Mouse (Mus musculus) forebrain, embryonic 11.5 days (tissue): ENCODE results near the gene Tmem104. TPM values are rescaled to one million over a fixed set of nuclear protein-coding genes. Genes with fewer than 3 reads are reported as not detected.
A peak's percentile ranks its signal among the peaks of the same experiment; 100 is the strongest.

ENCODE experiments used
- ATAC-seq: fragments of 200-750 bp; cut with Nextera tagmentation; replicated peaks from 2 replicates; pipeline ENCODE4 v1.8.0; 2017; ENCODE audit warnings: moderate TSS enrichment; ENCODE audit not compliant: low FRiP score
- DNase-seq: peaks from one replicate; pipeline ENCODE4 v3.0.0-alpha.2; 2017; ENCODE audit warnings: low spot score
- H3K27ac ChIP-seq: fragments of 300-500 bp; sonication (generic); 2 replicates; pipeline ENCODE4 v1.5.1; 2014; ENCODE audit warnings: low read depth, low read length
- H3K27me3 ChIP-seq: fragments of 300-500 bp; sonication (generic); 2 replicates; pipeline ENCODE4 v1.6.1; 2014; ENCODE audit warnings: mild to moderate bottlenecking, low read length, mixed read lengths; ENCODE audit not compliant: control insufficient read depth, insufficient read depth
- H3K36me3 ChIP-seq: fragments of 300-500 bp; sonication (generic); 2 replicates; pipeline ENCODE4 v1.6.1; 2014; ENCODE audit warnings: mild to moderate bottlenecking, low read length, moderate library complexity, mixed read lengths; ENCODE audit not compliant: control insufficient read depth, insufficient read depth
- H3K4me1 ChIP-seq: fragments of 300-500 bp; sonication (generic); replicated peaks from 2 replicates; pipeline ENCODE4 v1.6.1; 2014; ENCODE audit warnings: low read length, mixed read lengths; ENCODE audit not compliant: control insufficient read depth, insufficient read depth
- H3K4me2 ChIP-seq: fragments of 300-500 bp; sonication (generic); 2 replicates; pipeline ENCODE4 v1.6.1; 2014; ENCODE audit warnings: low read depth, mild to moderate bottlenecking, low read length, moderate library complexity, mixed read lengths; ENCODE audit not compliant: severe bottlenecking
- H3K4me3 ChIP-seq: fragments of 300-500 bp; sonication (generic); 2 replicates; pipeline ENCODE4 v1.5.1; 2014; ENCODE audit warnings: low read depth, low read length
- H3K9ac ChIP-seq: fragments of 300-500 bp; sonication (generic); 2 replicates; pipeline ENCODE4 v1.6.1; 2014; ENCODE audit warnings: low read length
- H3K9me3 ChIP-seq: fragments of 300-500 bp; sonication (generic); 2 replicates; pipeline ENCODE4 v1.6.1; 2016; ENCODE audit warnings: low read length, mixed read lengths; ENCODE audit not compliant: control insufficient read depth
- WGBS: fragments of 180-500 bp; shearing (Covaris S2); extraction: QIAGEN DNeasy Blood & Tissue Kit; methylation state at CpG from one replicate; pipeline ENCODE4 v1.1.7; 2014; 5-methylcytosine and 5-hydroxymethylcytosine counted together
- polyA plus RNA-seq: library from polyadenylated mRNA; unstranded; fragments of >200 nt; fragmentation: Nextera tagmentation; extraction: Ambion mirVana; gene quantifications from 2 replicates; pipeline ENCODE4 v1.2.1, GENCODE M21; 2014

The Tmem104 gene
- polyA plus RNA-seq, 1 experiment from 2014 or later: 9.2 TPM

- WGBS: 15% methylated on average over 12 of the region's 12 CpGs
- no peak for ATAC-seq
- Histone ChIP-seq H3K27me3 (no peaks in the 10 kb centered on the region), H3K9ac (peak within 1 kb of the TSS; percentile 57), H3K4me3 (peak within 1 kb of the TSS; percentile 42), H3K4me2 (peak within 1 kb of the TSS; percentile 74), H3K4me1 (peaks cover 4% of the 10 kb centered on the region; the same call in 1 of the 2 replicates), H3K36me3 (no peaks in the 10 kb centered on the region), H3K27ac (peak within 1 kb of the TSS; percentile 46; the same call in 1 of the 2 replicates), H3K9me3 (no peaks in the 10 kb centered on the region)
- peak; percentile 60 for DNase-seq
Measured at GRCm38 (mm10) chr11:115187693-115188092, 406 bp downstream of the Tmem104 start, which contains the start of gene Nat9. TSS of gene Nat9 (minus strand) at chr11:115187859.

DNA sequence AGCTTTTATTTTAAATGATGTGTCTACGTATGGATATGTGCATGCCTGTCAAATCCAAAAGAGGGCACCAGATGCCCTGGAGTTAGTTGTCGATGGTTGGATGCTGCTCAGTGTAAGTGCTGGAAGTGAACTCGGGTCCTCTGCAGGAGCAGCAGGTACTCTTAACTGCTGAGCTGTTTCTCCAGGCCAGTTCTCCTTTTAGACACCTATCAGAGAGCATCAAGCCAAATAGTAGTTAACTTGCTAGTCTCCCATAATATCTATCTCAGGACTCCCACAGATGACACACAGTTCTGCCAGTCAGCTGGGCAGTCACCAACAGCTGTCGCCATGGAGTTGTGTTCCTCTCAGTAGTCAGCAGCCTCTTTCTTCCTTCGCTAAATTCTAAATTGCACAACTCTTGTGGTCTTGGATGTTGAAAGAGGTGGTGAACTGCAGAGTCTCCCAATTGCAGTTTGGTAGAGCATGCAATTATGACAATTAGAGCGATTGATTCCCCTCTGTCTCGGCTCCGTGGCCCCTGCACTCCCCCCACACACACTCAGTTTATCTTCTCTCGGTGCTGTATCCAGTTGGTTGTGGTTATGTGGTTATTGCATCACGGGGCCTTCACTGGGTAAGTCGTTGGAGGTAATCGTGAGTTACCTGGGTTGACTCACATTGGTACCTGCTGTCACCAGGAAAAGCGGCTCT is 1.4 kb downstream of the Tmem104 start:
- no peaks in the 10 kb centered on the region for H3K36me3 ChIP-seq
- peaks cover 4% of the 10 kb centered on the region; the same call in 1 of the 2 replicates for H3K4me1 ChIP-seq
- H3K9me3 ChIP-seq: no peaks in the 10 kb centered on the region
- no peaks in the 10 kb centered on the region for H3K27me3 ChIP-seq
- ATAC-seq: no peak
- no peak overlapping the region for H3K4me2 ChIP-seq
- no peak overlapping the region for H3K4me3 ChIP-seq
- WGBS: 87% methylated on average over 13 of the region's 13 CpGs
- H3K9ac ChIP-seq: no peak overlapping the region
- no peak for DNase-seq
- H3K27ac ChIP-seq: no peak overlapping the region

GRCm38 (mm10) chr11:115189304-115189703 is 2.0 kb downstream of the Tmem104 start:
- H3K4me2 ChIP-seq: no peak overlapping the region
- no peaks in the 10 kb centered on the region for H3K27me3 ChIP-seq
- ATAC-seq (no peak), DNase-seq (no peak)
- H3K4me1 ChIP-seq: peaks cover 4% of the 10 kb centered on the region; the same call in 1 of the 2 replicates
- 89% methylated on average over 6 of the region's 6 CpGs for WGBS
- no peak overlapping the region for H3K27ac ChIP-seq
- no peak overlapping the region for H3K9ac ChIP-seq
- no peak overlapping the region for H3K4me3 ChIP-seq
- H3K9me3 ChIP-seq: no peaks in the 10 kb centered on the region
- no peaks in the 10 kb centered on the region for H3K36me3 ChIP-seq

DNA sequence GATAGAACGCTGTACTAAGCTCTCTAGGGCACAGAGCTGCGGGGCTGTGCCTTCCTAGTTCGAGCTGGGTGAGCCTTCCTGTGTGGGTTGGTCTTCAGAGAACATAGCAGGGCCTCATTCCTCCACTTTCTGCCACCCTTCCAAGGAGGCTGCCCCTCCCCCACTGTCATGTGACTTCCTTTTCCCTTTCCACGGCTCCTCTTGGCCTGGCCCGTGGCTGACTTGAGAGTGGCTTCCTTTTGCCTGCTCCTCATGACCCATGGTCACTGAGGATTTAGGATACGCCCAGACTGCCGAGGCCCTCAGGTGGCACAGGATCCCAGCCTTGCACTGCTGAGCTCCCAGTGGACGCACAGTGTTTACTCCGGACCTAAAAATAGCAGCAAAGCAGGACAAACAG is 4.9 kb downstream of the Tmem104 start:
- H3K36me3 ChIP-seq: no peaks in the 10 kb centered on the region
- H3K9me3 ChIP-seq: no peaks in the 10 kb centered on the region
- no peaks in the 10 kb centered on the region for H3K27me3 ChIP-seq
- 0 out of 2 replicates have a peak, but pooled peaks cover 4% of the 10 kb centered on the region for H3K4me1 ChIP-seq
- DNase-seq (no peak), ATAC-seq (no peak)
- no peak overlapping the region for H3K27ac ChIP-seq
- no peak overlapping the region for H3K9ac ChIP-seq
- 78% methylated on average over 9 of the region's 9 CpGs for WGBS
- no peak overlapping the region for H3K4me3 ChIP-seq
- no peak overlapping the region for H3K4me2 ChIP-seq

- H3K27me3 ChIP-seq: no peaks in the 10 kb centered on the region
- no peak overlapping the region for H3K27ac ChIP-seq
- H3K4me1 ChIP-seq: no peaks in the 10 kb centered on the region
- 86% methylated on average over 6 of the region's 6 CpGs for WGBS
- no peaks in the 10 kb centered on the region for H3K9me3 ChIP-seq
- DNase-seq: no peak
- no peak for ATAC-seq
- H3K9ac ChIP-seq: no peak overlapping the region
- no peak overlapping the region for H3K4me3 ChIP-seq
- no peak overlapping the region for H3K4me2 ChIP-seq
- H3K36me3 ChIP-seq: no peaks in the 10 kb centered on the region
Measured at GRCm38 (mm10) chr11:115194693-115195092, 7.4 kb downstream of the Tmem104 start.

GRCm38 (mm10) chr11:115195933-115196332 is 8.6 kb downstream of the Tmem104 start:
- DNase-seq (no peak), ATAC-seq (no peak)
- Histone ChIP-seq H3K9me3 (no peaks in the 10 kb centered on the region), H3K9ac (no peak overlapping the region), H3K36me3 (no peaks in the 10 kb centered on the region), H3K4me3 (no peak overlapping the region), H3K27me3 (no peaks in the 10 kb centered on the region), H3K4me2 (no peak overlapping the region), H3K27ac (no peak overlapping the region), H3K4me1 (no peaks in the 10 kb centered on the region)
- 92% methylated on average over 5 of the region's 5 CpGs for WGBS

DNA sequence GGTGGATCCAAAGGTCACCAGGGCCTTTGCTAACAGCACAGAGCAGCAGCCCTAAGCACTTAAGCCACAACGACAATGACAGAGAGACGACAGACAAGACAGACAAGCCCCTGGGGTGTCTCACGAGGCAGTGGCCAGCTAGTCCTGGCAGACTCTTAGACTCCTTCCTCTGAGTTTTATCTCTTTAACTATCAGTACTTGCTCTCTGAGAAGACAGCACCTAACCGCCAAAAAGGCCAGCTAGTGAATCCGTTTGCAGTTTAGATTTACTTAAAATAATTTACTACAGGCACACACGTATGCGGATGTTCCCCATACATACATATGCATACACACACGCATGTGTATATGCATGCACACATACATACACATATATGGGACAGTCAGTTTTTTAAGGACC is 10.3 kb downstream of the Tmem104 start:
- H3K9me3 ChIP-seq: no peaks in the 10 kb centered on the region
- H3K9ac ChIP-seq: no peak overlapping the region
- 84% methylated on average over 8 of the region's 8 CpGs for WGBS
- H3K27me3 ChIP-seq: no peaks in the 10 kb centered on the region
- H3K27ac ChIP-seq: no peak overlapping the region
- no peaks in the 10 kb centered on the region for H3K4me1 ChIP-seq
- no peak overlapping the region for H3K4me2 ChIP-seq
- H3K4me3 ChIP-seq: no peak overlapping the region
- no peak for ATAC-seq
- no peak for DNase-seq
- no peaks in the 10 kb centered on the region for H3K36me3 ChIP-seq

- DNase-seq: no peak
- WGBS: 60% methylated on average over 12 of the region's 12 CpGs
- ATAC-seq: no peak
- H3K9me3 ChIP-seq: no peaks in the 10 kb centered on the region
- no peaks in the 10 kb centered on the region for H3K27me3 ChIP-seq
- no peak overlapping the region for H3K9ac ChIP-seq
- no peak overlapping the region for H3K4me3 ChIP-seq
- H3K36me3 ChIP-seq: no peaks in the 10 kb centered on the region
- H3K4me2 ChIP-seq: no peak overlapping the region
- no peaks in the 10 kb centered on the region for H3K4me1 ChIP-seq
- no peak overlapping the region for H3K27ac ChIP-seq
Measured at GRCm38 (mm10) chr11:115198932-115199384, 11.7 kb downstream of the Tmem104 start.

DNA sequence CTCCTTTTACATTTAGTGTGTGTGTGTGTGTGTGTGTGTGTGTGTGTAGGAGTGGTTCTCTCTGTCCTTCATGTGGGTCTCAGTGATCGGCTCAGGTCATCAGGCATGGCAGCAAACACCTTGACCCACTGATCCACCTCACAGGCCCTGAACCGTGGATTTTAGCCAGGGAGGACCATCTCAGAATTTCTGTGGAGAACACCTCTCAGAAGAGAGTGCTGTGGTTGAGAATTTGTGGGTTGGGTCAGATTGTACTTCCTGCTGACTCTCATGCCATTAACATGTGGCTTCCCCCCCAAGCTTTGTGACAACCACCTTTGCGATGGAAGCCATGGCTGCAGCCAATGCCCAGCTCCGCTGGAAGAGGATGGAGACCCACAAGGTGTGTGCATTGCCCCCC is 13.2 kb downstream of the Tmem104 start:
- no peak overlapping the region for H3K4me2 ChIP-seq
- H3K27ac ChIP-seq: no peak overlapping the region
- no peaks in the 10 kb centered on the region for H3K9me3 ChIP-seq
- ATAC-seq (no peak), DNase-seq (no peak)
- H3K27me3 ChIP-seq: no peaks in the 10 kb centered on the region
- no peak overlapping the region for H3K9ac ChIP-seq
- 90% methylated on average over 4 of the region's 4 CpGs for WGBS
- no peaks in the 10 kb centered on the region for H3K4me1 ChIP-seq
- no peaks in the 10 kb centered on the region for H3K36me3 ChIP-seq
- H3K4me3 ChIP-seq: no peak overlapping the region
